Mouse (Mus musculus) CD4-positive naive resting alpha-beta T cell, adult 76 days (primary cell): ENCODE measurements around the gene Angptl8. TPM values are rescaled to one million over a fixed set of nuclear protein-coding genes. Genes with fewer than 3 reads are reported as not detected.

Experiments
- total RNA-seq: library from RNA; stranded (reverse); gene quantifications from one replicate; pipeline ENCODE4 v1.2.4, GENCODE M21; 2023

The Angptl8 gene
- not detected for total RNA-seq

GRCm38 (mm10) chr9:21835258-21835912, at the start of gene Angptl8:
TSS of gene Angptl8 (plus strand) at chr9:21835510.

GRCm38 (mm10) chr9:21798345-21799009, 36.8 kb upstream of the Angptl8 start, which contains the start of gene Kank2:
TSS of gene Kank2 (minus strand) at chr9:21798744.

GRCm38 (mm10) chr9:21852128-21853091, 17.1 kb downstream of the Angptl8 start, which contains the start of gene Dock6:
TSS of gene Dock6 (minus strand) at chr9:21852635.

Other genes starting within 250 kb of the Angptl8 start
- gene Timm29, start 242.8 kb upstream of the Angptl8 start, total RNA-seq = 29.4 TPM
- gene Yipf2, start 242.7 kb upstream of the Angptl8 start, total RNA-seq = 8.4 TPM
- 84.4 TPM for gene Smarca4, start 219.3 kb upstream of the Angptl8 start, total RNA-seq
- 45.3 TPM for gene Ldlr, start 112.0 kb upstream of the Angptl8 start, total RNA-seq
- gene Spc24, start 75.2 kb upstream of the Angptl8 start, total RNA-seq = 1.6 TPM
- not detected for gene Kank2, start 36.8 kb upstream of the Angptl8 start, total RNA-seq
- 6.3 TPM for gene Dock6, start 17.1 kb downstream of the Angptl8 start, total RNA-seq
- 6.6 TPM for gene Rab3d, start 82.7 kb downstream of the Angptl8 start, total RNA-seq
- gene Ccdc159, start 92.0 kb downstream of the Angptl8 start, total RNA-seq = not detected
- not detected for gene Tmem205, start 92.0 kb downstream of the Angptl8 start, total RNA-seq
- 0.56 TPM for gene Plppr2, start 101.5 kb downstream of the Angptl8 start, total RNA-seq
- 7.1 TPM for gene Swsap1, start 120.2 kb downstream of the Angptl8 start, total RNA-seq
- gene Epor, start 128.0 kb downstream of the Angptl8 start, total RNA-seq = 0.38 TPM
- not detected for gene Rgl3, start 153.9 kb downstream of the Angptl8 start, total RNA-seq
- not detected for gene Ccdc151, start 167.1 kb downstream of the Angptl8 start, total RNA-seq
- gene Prkcsh, start 167.3 kb downstream of the Angptl8 start, total RNA-seq = 72.4 TPM
- gene Elavl3, start 216.5 kb downstream of the Angptl8 start, total RNA-seq = 0.15 TPM
- gene Gm49318, start 235.7 kb downstream of the Angptl8 start, total RNA-seq = not detected
- gene Zfp653, start 235.9 kb downstream of the Angptl8 start, total RNA-seq = 26.8 TPM
- 29.2 TPM for gene Ecsit, start 249.9 kb downstream of the Angptl8 start, total RNA-seq